Mouse (Mus musculus) lung, embryonic 15.5 days (tissue): Measurements from ENCODE around the gene Tymp. TPM values are rescaled to one million over a fixed set of nuclear protein-coding genes. Genes with fewer than 3 reads are reported as not detected.

Source experiments
- ATAC-seq: fragments of 200-750 bp; cut with Nextera tagmentation; 2 replicates; pipeline ENCODE4 v1.8.0; 2017; ENCODE audit warnings: moderate number of reproducible peaks, borderline replicate concordance; ENCODE audit not compliant: low FRiP score, low TSS enrichment; ENCODE audit errors: extremely low read depth
- H3K27ac ChIP-seq: fragments of 300-500 bp; sonication (generic); 2 replicates; pipeline ENCODE4 v1.5.1; 2015; ENCODE audit warnings: moderate library complexity, mild to moderate bottlenecking, inconsistent platforms
- H3K27me3 ChIP-seq: fragments of 300-500 bp; sonication (generic); 2 replicates; pipeline ENCODE4 v1.6.1; 2015; ENCODE audit warnings: inconsistent platforms
- H3K36me3 ChIP-seq: fragments of 300-500 bp; sonication (generic); 2 replicates; pipeline ENCODE4 v1.6.1; 2015; ENCODE audit warnings: inconsistent platforms
- H3K4me1 ChIP-seq: fragments of 300-500 bp; sonication (generic); 2 replicates; pipeline ENCODE4 v1.6.1; 2015; ENCODE audit warnings: inconsistent platforms
- H3K4me2 ChIP-seq: fragments of 300-500 bp; sonication (generic); 2 replicates; pipeline ENCODE4 v1.6.1; 2015; ENCODE audit warnings: inconsistent platforms, mild to moderate bottlenecking, moderate library complexity
- H3K4me3 ChIP-seq: fragments of 300-500 bp; sonication (generic); 2 replicates; pipeline ENCODE4 v1.5.1; 2015; ENCODE audit warnings: mild to moderate bottlenecking, inconsistent platforms
- H3K9ac ChIP-seq: fragments of 300-500 bp; sonication (generic); 2 replicates; pipeline ENCODE4 v1.6.1; 2015; ENCODE audit warnings: inconsistent platforms
- H3K9me3 ChIP-seq: fragments of 300-500 bp; sonication (generic); 2 replicates; pipeline ENCODE4 v1.6.1; 2016; ENCODE audit warnings: inconsistent platforms
- WGBS: fragments of 180-500 bp; shearing (Covaris S2); methylation state at CpG from one replicate; pipeline ENCODE4 v1.1.7; 2015; 5-methylcytosine and 5-hydroxymethylcytosine counted together
- polyA plus RNA-seq: library from polyadenylated mRNA; unstranded; fragments of >200 nt; fragmentation: Nextera tagmentation; extraction: Ambion mirVana; gene quantifications from 2 replicates; pipeline ENCODE4 v1.2.1, GENCODE M21; 2015

Gene Tymp
- polyA plus RNA-seq, 1 experiment from 2014 or later, result 1.7 TPM

DNA sequence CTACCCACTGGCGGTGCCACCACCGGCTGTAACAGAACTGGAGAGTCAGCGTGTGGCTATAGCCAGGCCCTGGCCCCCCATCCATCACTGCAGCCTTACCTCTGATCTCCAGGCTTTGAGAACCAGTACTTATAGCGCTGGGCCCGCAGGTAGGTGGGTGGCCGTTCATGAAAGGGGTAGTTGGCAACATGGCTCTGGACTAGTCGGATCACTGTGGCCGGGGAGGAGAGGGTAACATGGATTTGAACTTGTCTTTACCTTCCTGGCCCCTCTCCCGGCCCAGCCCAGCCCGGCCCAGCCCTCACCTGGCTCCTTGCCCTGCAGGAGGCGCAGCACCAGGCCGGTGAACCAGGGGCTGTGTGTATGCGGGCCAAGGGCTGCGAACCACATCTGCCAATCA is 24.8 kb downstream of the Tymp start:
- Histone ChIP-seq H3K9ac (no peak overlapping the region), H3K36me3 (peaks cover 43% of the 10 kb centered on the region), H3K27ac (no peak overlapping the region), H3K27me3 (no peaks in the 10 kb centered on the region), H3K4me3 (no peak overlapping the region), H3K9me3 (no peaks in the 10 kb centered on the region), H3K4me1 (peaks cover 12% of the 10 kb centered on the region), H3K4me2 (no peak overlapping the region)
- WGBS, result 92% methylated on average over 14 of the region's 14 CpGs
- no peak for ATAC-seq

DNA sequence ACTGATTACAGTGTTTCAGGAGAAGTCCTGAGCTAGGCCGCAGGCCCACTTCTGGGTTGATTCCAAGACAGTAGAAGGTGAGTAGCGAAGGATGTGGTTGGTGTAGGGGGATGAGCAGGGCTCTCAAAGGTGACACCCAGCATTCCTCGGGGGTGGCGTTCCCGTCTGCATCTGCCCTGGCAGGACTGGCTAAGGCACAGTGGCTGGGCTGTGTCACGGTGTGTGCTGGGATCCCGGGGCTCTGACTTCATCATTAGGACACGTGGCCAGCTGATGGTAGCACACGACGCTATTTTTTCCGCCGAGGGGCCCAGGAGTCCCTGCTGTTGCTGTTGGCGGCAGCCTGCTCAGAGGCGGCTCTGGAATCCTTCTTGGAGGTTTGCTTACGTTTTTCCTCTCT is 25.5 kb downstream of the Tymp start:
- Histone ChIP-seq H3K9ac (no peak overlapping the region), H3K36me3 (peaks cover 43% of the 10 kb centered on the region), H3K9me3 (no peaks in the 10 kb centered on the region), H3K27ac (no peak overlapping the region), H3K4me3 (no peak overlapping the region), H3K4me2 (no peak overlapping the region), H3K27me3 (no peaks in the 10 kb centered on the region), H3K4me1 (peaks cover 10% of the 10 kb centered on the region)
- WGBS, result 80% methylated on average over 15 of the region's 15 CpGs
- no peak for ATAC-seq

DNA sequence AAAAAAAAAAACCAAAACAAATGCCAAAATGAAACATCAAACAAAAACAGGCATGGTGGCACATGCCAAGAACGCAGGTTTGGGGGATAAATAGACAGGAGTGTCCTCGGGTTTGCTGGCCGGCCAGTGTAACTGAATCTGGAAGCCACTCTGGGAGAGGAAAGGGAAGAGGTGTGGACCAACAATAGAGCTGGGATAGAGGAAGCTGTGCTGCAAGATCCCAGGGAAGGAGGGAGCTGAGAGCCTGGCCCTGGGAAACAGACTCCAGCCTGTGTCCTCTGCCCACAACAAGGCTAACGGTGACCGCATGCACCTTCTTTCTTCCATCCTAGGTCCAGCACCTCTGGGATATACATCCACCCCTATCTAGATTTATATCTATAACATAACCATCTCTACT is 26.4 kb downstream of the Tymp start:
- Histone ChIP-seq H3K4me2 (no peak overlapping the region), H3K4me1 (peaks cover 10% of the 10 kb centered on the region), H3K27me3 (no peaks in the 10 kb centered on the region), H3K27ac (no peak overlapping the region), H3K36me3 (peaks cover 43% of the 10 kb centered on the region), H3K9ac (no peak overlapping the region), H3K9me3 (no peaks in the 10 kb centered on the region), H3K4me3 (no peak overlapping the region)
- ATAC-seq, result no peak
- WGBS, result 83% methylated on average over 5 of the region's 5 CpGs

DNA sequence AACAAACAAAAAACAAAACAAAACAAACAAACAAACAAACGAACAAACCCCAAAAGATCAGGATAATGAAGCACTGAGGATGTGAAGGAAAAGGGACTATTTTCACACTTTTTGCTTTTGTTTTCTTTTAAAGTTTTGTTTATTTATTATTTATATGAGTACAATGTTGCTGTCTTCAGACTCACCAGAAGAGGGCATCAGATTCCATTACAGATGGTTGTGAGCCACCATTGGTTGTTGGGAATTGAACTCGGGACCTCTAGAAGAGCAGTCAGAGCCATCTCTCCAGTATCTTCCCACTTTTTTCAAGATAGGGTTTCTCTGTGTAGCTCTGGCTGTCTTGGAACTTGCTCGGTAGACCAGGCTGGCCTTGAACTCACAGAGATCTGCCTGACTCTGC is 33.5 kb downstream of the Tymp start:
- Histone ChIP-seq H3K9ac (no peak overlapping the region), H3K27ac (no peak overlapping the region), H3K27me3 (no peaks in the 10 kb centered on the region), H3K9me3 (no peaks in the 10 kb centered on the region), H3K4me1 (no peaks in the 10 kb centered on the region), H3K36me3 (no peaks in the 10 kb centered on the region), H3K4me3 (no peak overlapping the region), H3K4me2 (no peak overlapping the region)
- ATAC-seq, result no peak
- WGBS, result 88% methylated on average over 3 of the region's 3 CpGs

DNA sequence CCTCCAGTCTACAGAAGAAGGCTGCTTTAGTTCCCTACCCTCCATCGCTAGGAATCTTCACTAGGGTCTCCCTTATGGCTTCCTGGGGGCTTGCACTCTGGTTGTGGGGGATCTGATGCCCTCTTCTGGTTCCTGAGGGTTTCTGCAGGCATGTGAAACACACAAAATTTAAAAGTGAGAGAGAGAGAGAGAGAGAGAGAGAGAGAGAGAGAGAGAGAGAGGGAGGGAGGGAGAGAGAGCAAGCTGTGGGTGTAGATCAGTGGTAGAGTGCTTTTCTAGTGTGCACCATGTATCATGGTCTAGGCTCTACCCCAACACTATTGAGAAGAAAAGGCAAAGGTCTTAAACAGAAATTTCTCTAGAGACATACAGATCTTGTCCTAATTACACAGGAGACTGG is 35.2 kb downstream of the Tymp start:
- H3K9me3 ChIP-seq, result no peaks in the 10 kb centered on the region
- no peak overlapping the region for H3K4me3 ChIP-seq
- H3K4me2 ChIP-seq, result no peak overlapping the region
- ATAC-seq, result no peak
- 46% methylated on average over 1 of the region's 1 CpGs for WGBS
- H3K9ac ChIP-seq, result no peak overlapping the region
- no peaks in the 10 kb centered on the region for H3K4me1 ChIP-seq
- H3K27me3 ChIP-seq, result no peaks in the 10 kb centered on the region
- no peaks in the 10 kb centered on the region for H3K36me3 ChIP-seq
- H3K27ac ChIP-seq, result no peak overlapping the region

DNA sequence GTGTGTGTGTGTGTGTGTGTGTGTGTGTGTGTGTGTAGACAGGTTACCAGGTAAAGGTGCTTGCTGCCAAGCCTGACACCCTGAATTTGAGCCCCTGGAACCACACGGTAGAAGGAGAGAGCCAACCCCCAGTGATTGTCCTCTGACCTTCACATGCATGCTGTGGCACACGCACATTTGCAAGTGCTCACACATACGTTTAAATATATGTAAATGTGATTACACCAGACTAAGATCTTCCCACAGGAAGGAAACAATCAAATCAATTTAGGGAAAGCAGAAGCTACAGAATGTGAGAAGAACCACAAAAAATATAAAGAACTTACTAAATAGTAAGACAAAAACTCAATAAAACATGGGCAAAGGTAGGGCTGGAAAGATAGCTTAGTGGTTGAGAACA is 36.7 kb downstream of the Tymp start:
- Histone ChIP-seq H3K36me3 (no peaks in the 10 kb centered on the region), H3K27ac (no peak overlapping the region), H3K4me1 (no peaks in the 10 kb centered on the region), H3K9me3 (no peaks in the 10 kb centered on the region), H3K4me2 (no peak overlapping the region), H3K4me3 (no peak overlapping the region), H3K9ac (no peak overlapping the region), H3K27me3 (no peaks in the 10 kb centered on the region)
- ATAC-seq, result no peak
- WGBS, result 82% methylated on average over 3 of the region's 3 CpGs

DNA sequence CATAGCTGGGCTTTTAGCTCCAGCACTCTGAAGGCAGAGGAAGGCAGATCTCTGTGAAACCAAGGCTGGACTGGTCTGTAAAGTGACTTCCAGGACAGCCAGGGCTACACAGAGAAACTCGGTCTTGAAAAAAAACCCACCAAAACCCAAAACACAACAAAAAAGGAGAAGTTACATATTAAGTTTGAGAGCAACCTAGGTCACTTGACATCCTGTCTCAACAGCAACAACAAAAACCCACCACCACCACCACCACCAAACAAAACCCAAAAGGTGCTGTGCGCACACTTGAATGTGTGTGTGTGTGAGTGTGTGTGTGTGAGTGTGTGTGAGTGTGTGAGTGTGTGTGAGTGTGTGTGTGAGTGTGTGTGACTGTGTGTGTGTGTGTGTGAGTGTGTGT is 37.1 kb downstream of the Tymp start:
- H3K27ac ChIP-seq, result no peak overlapping the region
- no peaks in the 10 kb centered on the region for H3K36me3 ChIP-seq
- no peaks in the 10 kb centered on the region for H3K27me3 ChIP-seq
- no peak overlapping the region for H3K4me3 ChIP-seq
- no peak for ATAC-seq
- H3K4me2 ChIP-seq, result no peak overlapping the region
- no peak overlapping the region for H3K9ac ChIP-seq
- WGBS, result 80% methylated on average over 2 of the region's 2 CpGs
- H3K9me3 ChIP-seq, result no peaks in the 10 kb centered on the region
- H3K4me1 ChIP-seq, result no peaks in the 10 kb centered on the region

DNA sequence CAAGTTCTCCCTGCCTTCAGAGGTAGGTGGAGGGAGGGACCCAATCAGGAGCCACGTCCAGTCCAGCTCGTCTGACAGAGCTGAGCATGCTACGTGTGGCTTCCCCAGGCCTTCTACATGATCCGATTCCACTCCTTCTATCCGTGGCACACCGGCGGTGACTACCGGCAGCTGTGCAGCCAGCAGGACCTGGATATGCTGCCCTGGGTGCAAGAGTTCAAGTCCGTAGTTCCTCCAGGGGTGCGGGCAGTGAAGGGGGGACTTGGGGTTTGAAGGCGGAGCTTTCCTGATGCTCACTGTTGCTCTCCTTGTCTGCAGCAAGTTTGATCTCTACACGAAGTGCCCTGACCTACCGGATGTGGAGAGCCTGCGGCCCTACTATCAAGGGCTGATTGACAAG is 40.4 kb downstream of the Tymp start:
- Histone ChIP-seq H3K9ac (no peak overlapping the region), H3K4me2 (no peak overlapping the region), H3K4me1 (no peaks in the 10 kb centered on the region), H3K9me3 (no peaks in the 10 kb centered on the region), H3K4me3 (no peak overlapping the region), H3K36me3 (no peaks in the 10 kb centered on the region), H3K27ac (no peak overlapping the region), H3K27me3 (no peaks in the 10 kb centered on the region)
- 77% methylated on average over 14 of the region's 14 CpGs for WGBS
- no peak for ATAC-seq

DNA sequence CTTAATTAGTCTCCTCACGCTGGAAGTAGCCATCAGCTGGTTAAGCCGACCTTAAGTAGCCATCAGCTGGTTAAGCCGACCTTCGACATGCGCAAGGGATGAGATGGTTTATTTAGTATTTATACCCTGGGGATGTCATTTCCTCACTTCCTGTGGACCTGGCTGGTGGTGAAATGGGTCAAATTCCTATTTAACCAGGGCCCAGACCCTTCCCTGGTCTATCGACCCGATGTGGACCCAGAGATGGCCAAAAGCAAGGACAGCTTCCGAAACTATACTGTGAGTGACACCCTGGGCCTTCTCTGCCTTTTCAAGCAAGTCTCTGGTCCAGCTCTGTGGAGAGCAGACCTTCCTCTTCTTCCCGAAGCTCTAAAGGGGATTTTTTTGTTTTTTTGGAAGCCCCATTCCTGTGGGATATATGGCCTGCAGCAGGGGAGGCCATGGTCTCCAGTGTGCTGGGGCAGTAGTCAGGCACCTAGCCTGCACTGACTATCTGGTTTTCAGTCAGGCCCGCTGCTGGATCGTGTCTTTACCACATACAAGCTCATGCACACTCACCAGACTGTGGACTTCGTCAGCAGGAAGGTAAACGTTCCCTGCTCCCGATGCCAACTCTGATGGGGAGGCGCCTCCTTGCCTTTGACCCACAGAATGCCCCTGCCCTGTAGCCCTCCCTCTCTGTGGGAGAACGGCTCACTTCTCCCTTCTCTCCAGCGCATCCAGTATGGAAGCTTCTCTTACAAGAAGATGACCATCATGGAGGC is 41.9 kb downstream of the Tymp start:
- Histone ChIP-seq H3K27ac (no peak overlapping the region), H3K9ac (no peak overlapping the region), H3K4me2 (no peak overlapping the region), H3K27me3 (no peaks in the 10 kb centered on the region), H3K4me1 (no peaks in the 10 kb centered on the region), H3K9me3 (no peaks in the 10 kb centered on the region), H3K4me3 (no peak overlapping the region), H3K36me3 (no peaks in the 10 kb centered on the region)
- WGBS, result 72% methylated on average over 17 of the region's 17 CpGs
- ATAC-seq, result no peak

DNA sequence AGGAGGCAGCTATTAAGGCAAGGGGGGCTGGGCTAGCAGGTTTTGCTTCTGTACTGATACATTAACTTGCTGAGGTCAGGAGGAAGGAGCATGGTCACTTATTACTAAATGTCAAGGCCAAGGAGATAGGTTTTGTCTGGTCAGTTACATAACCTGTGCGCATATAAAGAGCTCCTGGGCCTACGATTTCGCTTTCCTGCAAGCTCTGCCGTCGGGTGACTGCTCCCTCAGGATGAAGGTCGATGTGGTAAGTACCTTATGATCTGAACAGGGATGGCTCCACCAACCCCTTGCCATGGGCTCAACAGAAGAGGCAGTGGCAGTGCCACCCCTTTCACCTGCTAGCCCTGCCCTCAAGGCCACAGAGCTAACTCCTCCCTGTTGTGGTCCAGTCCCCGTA is 42.6 kb downstream of the Tymp start, which contains the start of gene Miox:
TSS of gene Miox (plus strand) at position 128 of the 400 bp plus-strand sequence.
- Histone ChIP-seq H3K4me3 (no peak within 1 kb of the TSS), H3K36me3 (no peaks in the 10 kb centered on the region), H3K9ac (no peak within 1 kb of the TSS), H3K27me3 (no peaks in the 10 kb centered on the region), H3K9me3 (no peaks in the 10 kb centered on the region), H3K4me2 (no peak within 1 kb of the TSS), H3K4me1 (no peaks in the 10 kb centered on the region), H3K27ac (no peak within 1 kb of the TSS)
- no peak for ATAC-seq
- WGBS, result 78% methylated on average over 7 of the region's 7 CpGs

DNA sequence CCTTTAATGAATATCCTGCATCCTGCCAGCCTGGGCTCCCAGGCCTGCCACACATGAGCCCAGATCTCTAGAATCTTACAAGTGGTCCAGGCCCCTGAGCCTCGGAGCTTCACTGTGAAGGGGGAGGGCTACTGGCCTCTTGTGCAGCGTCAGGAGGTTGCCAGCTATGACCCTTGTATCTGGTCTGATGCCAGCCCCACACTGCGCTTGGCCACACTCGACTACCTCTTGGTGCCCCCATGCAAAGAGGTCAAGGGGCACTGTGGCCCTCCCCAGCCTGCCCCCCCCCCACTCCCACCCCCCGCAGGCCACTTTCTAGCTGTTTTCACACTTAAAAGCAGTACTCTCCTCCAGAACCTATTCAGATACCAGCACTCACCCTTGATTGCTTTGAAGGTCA is 50.4 kb downstream of the Tymp start:
- ATAC-seq, result no peak
- peaks cover 7% of the 10 kb centered on the region for H3K4me1 ChIP-seq
- no peaks in the 10 kb centered on the region for H3K9me3 ChIP-seq
- H3K9ac ChIP-seq, result no peak overlapping the region
- peaks cover 12% of the 10 kb centered on the region; the same call in 1 of the 2 replicates for H3K27me3 ChIP-seq
- no peak overlapping the region for H3K4me2 ChIP-seq
- WGBS, result 50% methylated on average over 5 of the region's 5 CpGs
- H3K36me3 ChIP-seq, result no peaks in the 10 kb centered on the region
- H3K27ac ChIP-seq, result no peak overlapping the region
- H3K4me3 ChIP-seq, result no peak overlapping the region

DNA sequence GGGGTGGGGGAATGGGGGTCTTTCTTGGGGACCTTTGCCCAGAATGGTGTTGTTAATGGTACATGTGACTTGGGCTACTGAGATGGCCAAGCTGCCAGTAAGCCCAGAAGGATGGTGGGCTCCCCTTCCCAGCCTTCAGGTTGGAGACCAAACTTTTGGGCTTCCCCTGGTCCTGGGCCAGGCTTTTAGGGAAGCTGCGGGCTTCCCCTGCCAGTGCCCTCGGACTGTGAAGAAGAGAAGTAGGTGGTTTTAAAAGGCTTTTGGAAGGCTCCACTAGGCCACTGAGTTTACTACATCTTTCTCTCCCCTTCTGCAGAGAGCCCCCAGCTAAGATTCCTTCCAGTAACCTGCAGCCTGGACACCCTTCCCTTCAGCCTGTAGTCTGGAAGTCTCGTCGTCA is 53.2 kb downstream of the Tymp start:
- no peak overlapping the region for H3K4me3 ChIP-seq
- WGBS, result 85% methylated on average over 4 of the region's 4 CpGs
- peaks cover 7% of the 10 kb centered on the region for H3K4me1 ChIP-seq
- no peaks in the 10 kb centered on the region for H3K9me3 ChIP-seq
- no peak overlapping the region for H3K27ac ChIP-seq
- H3K27me3 ChIP-seq, result peaks cover 12% of the 10 kb centered on the region; the same call in 1 of the 2 replicates
- H3K4me2 ChIP-seq, result peak overlapping the region; percentile 54; the same call in 1 of the 2 replicates
- H3K36me3 ChIP-seq, result no peaks in the 10 kb centered on the region
- ATAC-seq, result no peak
- H3K9ac ChIP-seq, result no peak overlapping the region
